Mouse (Mus musculus): ENCODE measurements around the gene Abhd14b. TPM values are rescaled to one million over a fixed set of nuclear protein-coding genes. Genes with fewer than 3 reads are reported as not detected.
"Not testable (repeated sequence)": the region's sequence is repeated elsewhere in the genome, so short reads cannot be mapped to it uniquely, and the experiment has no call there.

Gene Abhd14b
- total and polyA plus RNA-seq, 3 experiments, result 6.6 to 27.8 (median 6.8) TPM

DNA sequence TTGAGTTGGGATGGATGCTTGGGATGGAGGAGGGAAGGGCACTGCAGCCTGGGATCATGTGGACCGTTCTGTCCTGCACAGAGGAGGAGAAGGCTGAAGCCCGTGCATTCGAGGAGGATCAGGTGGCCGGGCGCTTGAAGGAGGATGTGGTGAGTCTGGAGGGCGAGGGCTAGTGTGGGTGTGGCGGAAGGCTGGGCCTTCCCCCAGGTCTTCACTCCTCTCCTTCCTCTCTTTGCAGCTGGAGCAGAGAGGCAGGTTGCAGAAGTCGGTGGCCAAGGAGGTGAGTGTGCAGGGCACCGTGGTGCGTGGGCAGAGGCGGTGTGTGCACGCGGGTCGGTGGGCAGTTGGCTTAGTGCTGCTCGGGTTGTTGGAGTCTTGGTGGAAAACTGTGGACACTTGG lies 33.8 kb downstream of the Abhd14b start:
- TF ChIP-seq CTCF (IDR thresholded peaks at IDR 0.05), result no peak
- no peak for TF ChIP-seq EP300 (IDR thresholded peaks at IDR 0.05; ENCODE audit: insufficient read depth, low read depth, low read length)
- no peak for TF ChIP-seq POLR2A (IDR thresholded peaks at IDR 0.05; ENCODE audit: insufficient read depth, low read depth, low read length)
- H3K27ac ChIP-seq, result no peak overlapping the region
- no peak overlapping the region for H3K4me3 ChIP-seq
- 86% methylated on average over 15 of the region's 15 CpGs for WGBS
- no peaks in the 10 kb centered on the region for H3K36me3 ChIP-seq (ENCODE audit: control insufficient read depth, insufficient read depth, low read length)
- peak in 1 of 2 experiments; percentile 12 for DNase-seq
- H3K4me1 ChIP-seq (ENCODE audit: control insufficient read depth, insufficient read depth, low read length), result peaks cover 7% of the 10 kb centered on the region
- H3K79me2 ChIP-seq (replicated peaks; ENCODE audit: control insufficient read depth, insufficient read depth, low read length), result no peaks in the 10 kb centered on the region
- intact Hi-C loops (cut with DNase I), result no loop called here
- no peaks in the 10 kb centered on the region for H3K27me3 ChIP-seq (ENCODE audit: control insufficient read depth, insufficient read depth, low read length)
- H3K9ac ChIP-seq (ENCODE audit: low read depth, low read length), result no peak overlapping the region

DNA sequence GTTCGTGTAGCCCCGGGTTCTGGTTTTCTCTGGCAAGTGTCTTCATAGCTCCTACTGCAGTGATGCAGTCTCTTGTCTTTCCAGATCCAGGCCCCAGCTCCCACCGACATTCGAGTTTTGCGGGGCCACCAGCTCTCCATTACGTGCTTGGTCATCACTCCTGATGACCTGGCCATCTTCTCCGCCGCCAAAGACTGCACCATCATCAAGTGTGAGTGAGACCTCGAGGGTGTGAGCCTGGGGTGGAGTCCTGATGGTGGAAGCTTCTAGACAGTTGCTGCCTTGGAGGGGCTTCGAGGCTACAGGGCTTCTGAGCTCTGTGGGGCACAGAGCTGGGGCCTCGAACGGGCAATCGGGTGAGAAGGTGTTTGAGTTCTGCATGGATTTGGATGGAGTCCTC lies 34.4 kb downstream of the Abhd14b start:
- WGBS, result 88% methylated on average over 13 of the region's 13 CpGs

DNA sequence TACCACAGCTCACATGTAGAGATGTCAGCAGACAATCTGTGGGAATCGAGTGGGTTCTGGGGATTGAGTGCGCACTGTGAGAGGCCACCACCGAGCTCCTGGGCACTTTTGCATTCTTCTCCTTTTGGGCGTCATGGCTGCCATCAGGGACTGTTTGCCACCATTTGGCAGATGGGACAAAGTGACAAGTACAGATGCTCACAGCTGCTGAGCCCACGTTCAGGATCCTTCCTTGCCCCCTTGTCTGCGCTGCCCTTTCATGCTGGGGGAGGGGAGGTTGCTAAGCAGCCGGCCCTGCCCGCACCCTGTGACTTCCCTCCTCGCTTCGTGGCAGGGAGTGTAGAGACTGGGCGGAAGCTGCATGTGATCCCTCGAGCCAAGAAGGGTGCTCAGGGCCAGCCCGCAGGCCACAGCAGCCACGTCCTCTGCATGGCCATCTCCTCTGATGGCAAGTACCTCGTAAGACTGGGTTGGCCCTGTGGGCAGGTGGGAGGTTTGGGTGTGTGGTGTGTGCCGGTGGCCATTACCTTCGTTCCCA lies 35.4 kb downstream of the Abhd14b start:
- Histone ChIP-seq H3K9ac (ENCODE audit: low read depth, low read length) (no peak overlapping the region), H3K27me3 (ENCODE audit: control insufficient read depth, insufficient read depth, low read length) (no peaks in the 10 kb centered on the region), H3K4me3 (no peak overlapping the region), H3K27ac (no peak overlapping the region), H3K4me1 (ENCODE audit: control insufficient read depth, insufficient read depth, low read length) (peaks cover 5% of the 10 kb centered on the region; the same call in 1 of the 2 replicates), H3K36me3 (ENCODE audit: control insufficient read depth, insufficient read depth, low read length) (no peaks in the 10 kb centered on the region), H3K79me2 (replicated peaks; ENCODE audit: control insufficient read depth, insufficient read depth, low read length) (no peaks in the 10 kb centered on the region)
- DNase-seq, result peak in 1 of 2 experiments; percentile 14
- 85% methylated on average over 17 of the region's 17 CpGs for WGBS
- intact Hi-C loops (cut with DNase I), result no loop called here
- TF ChIP-seq EP300 (IDR thresholded peaks at IDR 0.05; ENCODE audit: insufficient read depth, low read depth, low read length), result no peak
- no peak for TF ChIP-seq CTCF (IDR thresholded peaks at IDR 0.05)
- no peak for TF ChIP-seq POLR2A (IDR thresholded peaks at IDR 0.05; ENCODE audit: insufficient read depth, low read depth, low read length)

More for the DNA sequence above, 34.4 kb downstream of the Abhd14b start:
- no peaks in the 10 kb centered on the region for H3K79me2 ChIP-seq (replicated peaks; ENCODE audit: control insufficient read depth, insufficient read depth, low read length)
- H3K27me3 ChIP-seq (ENCODE audit: control insufficient read depth, insufficient read depth, low read length), result no peaks in the 10 kb centered on the region
- H3K9ac ChIP-seq (ENCODE audit: low read depth, low read length), result no peak overlapping the region
- H3K27ac ChIP-seq, result no peak overlapping the region
- no peak overlapping the region for H3K4me3 ChIP-seq
- peaks cover 5% of the 10 kb centered on the region; the same call in 1 of the 2 replicates for H3K4me1 ChIP-seq (ENCODE audit: control insufficient read depth, insufficient read depth, low read length)
- TF ChIP-seq CTCF (IDR thresholded peaks at IDR 0.05) (no peak), EP300 (IDR thresholded peaks at IDR 0.05; ENCODE audit: insufficient read depth, low read depth, low read length) (no peak), POLR2A (IDR thresholded peaks at IDR 0.05; ENCODE audit: insufficient read depth, low read depth, low read length) (no peak)
- no peaks in the 10 kb centered on the region for H3K36me3 ChIP-seq (ENCODE audit: control insufficient read depth, insufficient read depth, low read length)
- intact Hi-C loops (cut with DNase I), result no loop called here
- peak in 1 of 2 experiments; percentile 9 for DNase-seq

DNA sequence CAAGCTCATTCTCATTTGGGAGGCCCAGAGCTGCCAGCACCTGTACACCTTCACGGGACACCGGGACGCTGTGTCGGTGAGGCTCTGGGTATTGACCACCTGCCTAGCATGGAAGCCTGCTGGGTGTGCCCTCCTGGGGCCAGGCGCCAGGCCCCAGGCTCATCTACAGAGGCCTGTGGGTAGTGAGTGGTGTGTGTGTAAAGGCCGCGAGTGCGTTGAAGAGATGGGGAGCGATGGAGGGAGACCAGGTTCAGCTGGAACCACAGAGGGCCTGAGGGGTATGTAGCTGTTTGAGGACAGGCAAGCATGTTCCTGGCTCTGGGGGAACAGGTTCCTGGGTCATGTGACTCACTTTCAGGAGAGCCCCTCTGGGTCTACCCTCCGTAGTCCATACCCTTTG lies 35.9 kb downstream of the Abhd14b start:
- H3K27ac ChIP-seq, result no peak overlapping the region
- H3K79me2 ChIP-seq (replicated peaks; ENCODE audit: control insufficient read depth, insufficient read depth, low read length), result no peaks in the 10 kb centered on the region
- H3K9ac ChIP-seq (ENCODE audit: low read depth, low read length), result no peak overlapping the region
- no peaks in the 10 kb centered on the region for H3K27me3 ChIP-seq (ENCODE audit: control insufficient read depth, insufficient read depth, low read length)
- intact Hi-C loops (cut with DNase I), result no loop called here
- H3K4me1 ChIP-seq (ENCODE audit: control insufficient read depth, insufficient read depth, low read length), result peaks cover under 1% of the 10 kb centered on the region; the same call in 1 of the 2 replicates
- DNase-seq, result peak in 1 of 2 experiments; percentile 12
- 94% methylated on average over 10 of the region's 10 CpGs for WGBS
- H3K4me3 ChIP-seq, result no peak overlapping the region
- TF ChIP-seq EP300 (IDR thresholded peaks at IDR 0.05; ENCODE audit: insufficient read depth, low read depth, low read length) (no peak), POLR2A (IDR thresholded peaks at IDR 0.05; ENCODE audit: insufficient read depth, low read depth, low read length) (no peak), CTCF (IDR thresholded peaks at IDR 0.05) (no peak)
- no peaks in the 10 kb centered on the region for H3K36me3 ChIP-seq (ENCODE audit: control insufficient read depth, insufficient read depth, low read length)

- H3K4me1 ChIP-seq (ENCODE audit: control insufficient read depth, insufficient read depth, low read length), result no peaks in the 10 kb centered on the region
- TF ChIP-seq EP300 (IDR thresholded peaks at IDR 0.05; ENCODE audit: insufficient read depth, low read depth, low read length), result no peak
- TF ChIP-seq POLR2A (IDR thresholded peaks at IDR 0.05; ENCODE audit: insufficient read depth, low read depth, low read length), result no peak
- TF ChIP-seq CTCF (IDR thresholded peaks at IDR 0.05), result no peak
- DNase-seq, result peak in 1 of 2 experiments; percentile 11
- no peaks in the 10 kb centered on the region for H3K79me2 ChIP-seq (replicated peaks; ENCODE audit: control insufficient read depth, insufficient read depth, low read length)
- no peak overlapping the region for H3K9ac ChIP-seq (ENCODE audit: low read depth, low read length)
- 87% methylated on average over 17 of the region's 17 CpGs for WGBS
- no peak overlapping the region for H3K4me3 ChIP-seq
- intact Hi-C loops (cut with DNase I), result no loop called here
- no peak overlapping the region for H3K27ac ChIP-seq
- H3K27me3 ChIP-seq (ENCODE audit: control insufficient read depth, insufficient read depth, low read length), result no peaks in the 10 kb centered on the region
- no peaks in the 10 kb centered on the region for H3K36me3 ChIP-seq (ENCODE audit: control insufficient read depth, insufficient read depth, low read length)
These were observed 36.3 kb downstream of the Abhd14b start for GRCm38 (mm10) chr9:106483606-106484005.

DNA sequence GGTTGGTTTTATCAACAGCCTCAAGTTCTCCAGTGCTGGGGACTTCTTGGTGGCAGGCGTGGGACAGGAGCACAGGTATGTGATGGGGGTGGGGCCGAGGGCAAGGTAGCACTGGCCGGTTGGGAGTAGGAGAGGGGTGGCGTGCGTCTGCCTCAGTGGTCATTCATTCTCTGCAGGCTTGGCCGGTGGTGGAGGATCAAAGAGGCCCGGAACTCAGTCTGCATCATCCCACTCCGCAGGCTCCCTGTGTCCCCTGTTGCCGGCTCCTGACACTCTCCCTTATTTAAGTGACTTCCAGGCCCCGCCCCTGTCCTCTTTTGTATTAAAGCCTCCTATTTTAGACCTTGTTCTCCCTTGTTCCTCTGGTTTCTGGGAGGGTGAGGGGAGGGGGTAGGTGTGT lies 37.8 kb downstream of the Abhd14b start:
- Histone ChIP-seq H3K4me1 (ENCODE audit: control insufficient read depth, insufficient read depth, low read length) (no peaks in the 10 kb centered on the region), H3K27me3 (ENCODE audit: control insufficient read depth, insufficient read depth, low read length) (no peaks in the 10 kb centered on the region), H3K9ac (ENCODE audit: low read depth, low read length) (no peak overlapping the region), H3K36me3 (ENCODE audit: control insufficient read depth, insufficient read depth, low read length) (no peaks in the 10 kb centered on the region), H3K27ac (no peak overlapping the region), H3K79me2 (replicated peaks; ENCODE audit: control insufficient read depth, insufficient read depth, low read length) (no peaks in the 10 kb centered on the region), H3K4me3 (no peak overlapping the region)
- intact Hi-C loops (cut with DNase I), result no loop called here
- TF ChIP-seq CTCF (IDR thresholded peaks at IDR 0.05), result no peak
- no peak for TF ChIP-seq EP300 (IDR thresholded peaks at IDR 0.05; ENCODE audit: insufficient read depth, low read depth, low read length)
- WGBS, result 91% methylated on average over 10 of the region's 10 CpGs
- DNase-seq, result no peak

DNA sequence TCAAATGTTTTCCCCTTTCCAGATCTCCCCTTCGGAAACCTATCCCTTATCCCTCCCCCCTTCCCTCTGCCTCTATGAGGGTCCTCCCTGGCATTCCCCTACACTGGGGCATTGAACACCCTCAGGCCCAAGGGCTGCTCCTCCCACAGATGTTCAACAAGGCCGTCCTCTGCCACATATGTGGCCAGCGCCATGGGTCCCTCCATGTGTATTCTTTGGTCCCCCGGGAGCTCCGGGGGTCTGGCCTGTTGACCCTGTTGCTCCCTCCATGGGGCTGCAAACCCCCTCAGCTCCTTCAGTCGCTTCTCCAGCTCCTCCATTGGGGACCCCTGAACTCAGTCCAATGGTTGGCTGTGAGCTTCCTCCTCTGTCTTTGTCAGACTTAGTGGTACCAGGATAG lies 40.3 kb downstream of the Abhd14b start:
- H3K9ac ChIP-seq (ENCODE audit: low read depth, low read length); H3K27me3 ChIP-seq (ENCODE audit: control insufficient read depth, insufficient read depth, low read length); DNase-seq; H3K27ac ChIP-seq; H3K4me3 ChIP-seq; H3K4me1 ChIP-seq (ENCODE audit: control insufficient read depth, insufficient read depth, low read length); intact Hi-C loops (cut with DNase I); H3K79me2 ChIP-seq (replicated peaks; ENCODE audit: control insufficient read depth, insufficient read depth, low read length); H3K36me3 ChIP-seq (ENCODE audit: control insufficient read depth, insufficient read depth, low read length): not testable (repeated sequence)
- 80% methylated on average over 6 of the region's 6 CpGs for WGBS

Data from heart, adult 2 months (tissue).